Mouse (Mus musculus) intestine, embryonic 14.5 days (tissue): ENCODE data around the gene 1810046K07Rik. TPM values are rescaled to one million over a fixed set of nuclear protein-coding genes. Genes with fewer than 3 reads are reported as not detected.

Source experiments
- ATAC-seq: fragments of 200-750 bp; cut with Nextera tagmentation; replicated peaks from 2 replicates; pipeline ENCODE4 v1.8.0; 2017; ENCODE audit warnings: low read depth, moderate number of reproducible peaks, moderate TSS enrichment, moderate library complexity; ENCODE audit not compliant: low FRiP score, low TSS enrichment
- DNase-seq: peaks from one replicate; pipeline ENCODE4 v3.0.0-alpha.2; 2018; ENCODE audit warnings: low spot score
- H3K27ac ChIP-seq: fragments of 300-500 bp; sonication (generic); 2 replicates; pipeline ENCODE4 v1.5.1; 2014; ENCODE audit warnings: low read depth, mild to moderate bottlenecking, control low read depth
- H3K27me3 ChIP-seq: fragments of 300-500 bp; sonication (generic); replicated peaks from 2 replicates; pipeline ENCODE4 v1.6.1; 2014; ENCODE audit warnings: low read length, control low read depth; ENCODE audit not compliant: control insufficient read depth, insufficient read depth
- H3K36me3 ChIP-seq: fragments of 300-500 bp; sonication (generic); 2 replicates; pipeline ENCODE4 v1.6.1; 2014; ENCODE audit warnings: low read length, control low read depth; ENCODE audit not compliant: control insufficient read depth, insufficient read depth
- H3K4me1 ChIP-seq: fragments of 300-500 bp; sonication (generic); replicated peaks from 2 replicates; pipeline ENCODE4 v1.6.1; 2014; ENCODE audit warnings: low read length, control low read depth, mixed read lengths; ENCODE audit not compliant: control insufficient read depth, insufficient read depth
- H3K4me2 ChIP-seq: fragments of 300-500 bp; sonication (generic); 2 replicates; pipeline ENCODE4 v1.6.1; 2014; ENCODE audit warnings: low read length
- H3K4me3 ChIP-seq: fragments of 300-500 bp; sonication (generic); 2 replicates; pipeline ENCODE4 v1.5.1; 2014; ENCODE audit warnings: low read depth, low read length, control low read depth, mixed read lengths
- H3K9ac ChIP-seq: fragments of 300-500 bp; sonication (generic); 2 replicates; pipeline ENCODE4 v1.6.1; 2014; ENCODE audit warnings: mild to moderate bottlenecking, low read length
- H3K9me3 ChIP-seq: fragments of 300-500 bp; sonication (generic); 2 replicates; pipeline ENCODE4 v1.6.1; 2016; ENCODE audit warnings: low read length, control low read depth; ENCODE audit not compliant: control insufficient read depth
- WGBS: fragments of 180-500 bp; shearing (Covaris S2); extraction: QIAGEN DNeasy Blood & Tissue Kit; methylation state at CpG from one replicate; pipeline ENCODE4 v1.1.7; 2014; 5-methylcytosine and 5-hydroxymethylcytosine counted together
- polyA plus RNA-seq: library from polyadenylated mRNA; unstranded; fragments of >200 nt; fragmentation: Nextera tagmentation; extraction: Ambion mirVana; gene quantifications from 2 replicates; pipeline ENCODE4 v1.2.1, GENCODE M21; 2014

Gene 1810046K07Rik
- polyA plus RNA-seq, 1 experiment from 2014 or later = not detected

GRCm38 (mm10) chr9:51278500-51279381 lies 50.0 kb downstream of the 1810046K07Rik start, which contains the start of gene Colca2:
Colca2 (minus strand) TSS chr9:51278569.
- Histone ChIP-seq H3K4me2 (peak within 1 kb of the TSS; percentile 85), H3K36me3 (no peaks in the 10 kb centered on the region), H3K27me3 (0 out of 2 replicates have a peak, but pooled peaks cover 5% of the 10 kb centered on the region), H3K9ac (peak within 1 kb of the TSS; percentile 65), H3K4me1 (peaks cover 5% of the 10 kb centered on the region; the same call in 1 of the 2 replicates), H3K4me3 (peak within 1 kb of the TSS; percentile 54), H3K9me3 (no peaks in the 10 kb centered on the region), H3K27ac (peak within 1 kb of the TSS; percentile 63; the same call in 1 of the 2 replicates)
- peak; percentile 92 for ATAC-seq
- under 1% methylated on average over 53 of the region's 53 CpGs for WGBS
- peak; percentile 89 for DNase-seq

DNA sequence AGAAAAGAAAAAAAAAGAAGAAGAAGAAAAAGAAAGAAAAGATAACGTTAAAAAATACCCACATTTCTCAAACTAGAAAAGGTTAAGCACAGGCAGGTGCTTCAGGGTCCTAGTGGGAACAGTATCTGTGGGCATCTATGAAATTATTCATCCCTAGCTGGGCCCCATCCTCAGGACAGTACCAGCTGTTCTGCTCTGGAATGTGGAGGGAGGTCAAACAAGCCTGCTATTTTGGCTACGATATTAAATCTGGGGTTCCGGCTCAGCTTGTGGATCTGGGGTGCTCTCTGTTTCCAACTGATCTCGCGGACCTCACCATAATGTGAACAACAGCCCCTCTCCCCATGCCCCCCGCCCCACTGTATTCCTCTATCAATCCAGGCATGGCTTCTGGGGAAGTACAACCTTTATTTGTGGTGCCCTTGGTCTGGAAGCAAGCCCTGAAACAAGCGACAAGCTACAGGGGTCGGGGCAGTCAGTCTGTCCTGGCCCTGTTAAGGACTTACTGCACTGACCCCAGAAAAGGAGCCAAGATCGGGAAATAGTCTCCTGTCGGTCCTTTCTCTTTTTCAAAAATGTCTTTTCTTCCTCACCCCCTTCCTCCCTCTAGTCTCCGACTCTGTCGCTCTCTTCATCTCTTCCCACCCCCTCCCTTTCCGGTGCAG lies 50.8 kb downstream of the 1810046K07Rik start:
- 16% methylated on average over 13 of the region's 13 CpGs for WGBS
- no peaks in the 10 kb centered on the region for H3K36me3 ChIP-seq
- peak overlapping the region; percentile 63; the same call in 1 of the 2 replicates for H3K27ac ChIP-seq
- peak overlapping the region; percentile 54 for H3K4me3 ChIP-seq
- DNase-seq = no peak
- peak overlapping the region; percentile 65 for H3K9ac ChIP-seq
- peak; percentile 32; the same call in 1 of the 2 replicates for ATAC-seq
- no peaks in the 10 kb centered on the region for H3K9me3 ChIP-seq
- 0 out of 2 replicates have a peak, but pooled peaks cover 5% of the 10 kb centered on the region for H3K27me3 ChIP-seq
- peak overlapping the region; percentile 85 for H3K4me2 ChIP-seq
- H3K4me1 ChIP-seq = peaks cover 9% of the 10 kb centered on the region

DNA sequence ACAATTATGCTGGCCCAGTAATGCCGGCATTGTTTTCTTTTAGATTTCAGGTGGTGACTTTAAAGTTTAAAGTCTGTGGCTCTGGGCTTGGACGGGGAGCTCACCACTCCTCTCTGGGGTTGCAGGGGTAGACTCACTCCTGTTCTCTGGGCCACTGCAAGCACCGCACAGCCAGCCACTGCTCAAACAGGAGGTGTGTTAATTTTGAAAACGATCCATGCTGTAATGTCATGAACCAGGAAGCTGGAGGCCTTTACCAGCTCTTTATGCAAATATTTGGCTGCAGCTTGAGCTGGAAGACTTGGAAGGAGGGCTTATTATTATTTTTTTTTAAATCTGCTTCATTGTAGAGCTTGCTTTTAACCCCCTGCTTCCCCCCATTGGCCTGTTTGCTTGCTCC lies 54.0 kb downstream of the 1810046K07Rik start:
- Histone ChIP-seq H3K27me3 (no peaks in the 10 kb centered on the region), H3K9me3 (no peaks in the 10 kb centered on the region), H3K9ac (no peak overlapping the region), H3K4me2 (no peak overlapping the region), H3K36me3 (no peaks in the 10 kb centered on the region), H3K4me3 (no peak overlapping the region), H3K4me1 (peaks cover 13% of the 10 kb centered on the region), H3K27ac (no peak overlapping the region; the same call in 1 of the 2 replicates)
- ATAC-seq (no peak), DNase-seq (peak; percentile 57)
- WGBS = 20% methylated on average over 4 of the region's 4 CpGs

- Histone ChIP-seq H3K36me3 (no peaks in the 10 kb centered on the region), H3K27ac (no peak overlapping the region), H3K4me2 (no peak overlapping the region), H3K9ac (no peak overlapping the region), H3K4me3 (no peak overlapping the region), H3K4me1 (peaks cover 13% of the 10 kb centered on the region), H3K27me3 (no peaks in the 10 kb centered on the region), H3K9me3 (no peaks in the 10 kb centered on the region)
- no peak for ATAC-seq
- DNase-seq = no peak
- WGBS = 56% methylated on average over 9 of the region's 9 CpGs
Observed at GRCm38 (mm10) chr9:51273581-51274154, 55.0 kb downstream of the 1810046K07Rik start.

GRCm38 (mm10) chr9:51272102-51272501 lies 56.6 kb downstream of the 1810046K07Rik start:
- Histone ChIP-seq H3K27me3 (no peaks in the 10 kb centered on the region), H3K4me3 (no peak overlapping the region), H3K4me1 (peaks cover 8% of the 10 kb centered on the region), H3K36me3 (no peaks in the 10 kb centered on the region), H3K9me3 (no peaks in the 10 kb centered on the region), H3K4me2 (no peak overlapping the region), H3K27ac (no peak overlapping the region), H3K9ac (no peak overlapping the region)
- ATAC-seq = no peak
- DNase-seq = no peak
- 60% methylated on average over 5 of the region's 5 CpGs for WGBS

DNA sequence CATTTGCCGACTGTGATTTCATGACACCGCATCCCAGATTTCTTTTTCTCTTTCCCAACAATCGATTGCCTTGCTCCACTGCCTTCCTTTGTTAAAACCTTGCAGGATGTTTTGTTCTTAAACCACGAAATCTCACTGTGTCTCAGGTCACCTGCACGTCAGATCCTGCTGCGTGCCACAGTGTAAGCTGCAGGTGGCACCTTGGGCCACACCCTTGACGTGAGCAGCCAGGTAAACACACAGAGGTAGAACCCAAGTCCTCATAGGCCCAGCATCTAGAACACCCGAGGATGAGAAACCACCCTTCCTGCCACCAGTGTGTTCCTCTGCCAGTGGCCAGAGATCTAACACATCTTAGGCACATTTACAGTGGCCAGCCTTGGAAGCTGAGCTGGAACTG lies 57.6 kb downstream of the 1810046K07Rik start:
- Histone ChIP-seq H3K4me3 (no peak overlapping the region), H3K27ac (no peak overlapping the region), H3K27me3 (no peaks in the 10 kb centered on the region), H3K9me3 (no peaks in the 10 kb centered on the region), H3K4me2 (no peak overlapping the region), H3K4me1 (peaks cover 8% of the 10 kb centered on the region), H3K9ac (no peak overlapping the region), H3K36me3 (no peaks in the 10 kb centered on the region)
- ATAC-seq (no peak), DNase-seq (no peak)
- 81% methylated on average over 8 of the region's 8 CpGs for WGBS

- DNase-seq = no peak
Observed at GRCm38 (mm10) chr9:51268852-51269251, 59.9 kb downstream of the 1810046K07Rik start.

DNA sequence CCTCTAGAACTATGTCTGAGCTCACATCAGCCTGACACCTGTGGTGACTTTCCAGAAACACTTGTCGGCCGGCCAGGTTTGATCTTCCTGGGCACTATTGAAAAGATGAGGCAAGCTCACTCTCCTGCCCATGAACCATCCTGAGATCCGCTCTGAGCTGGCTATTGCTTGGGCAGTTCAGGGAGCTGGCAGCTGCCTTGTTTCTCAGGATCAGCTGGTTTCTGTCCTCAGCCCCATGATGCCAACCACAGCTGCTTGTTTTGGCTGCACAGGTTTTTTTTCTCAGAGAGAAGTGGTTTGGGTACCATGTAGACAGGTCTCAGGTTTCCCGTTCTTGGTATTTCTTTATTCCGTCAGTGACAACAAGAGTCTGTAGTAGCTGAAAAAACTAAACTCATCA lies 70.3 kb downstream of the 1810046K07Rik start:
- DNase-seq (no peak), ATAC-seq (no peak)
- H3K9me3 ChIP-seq = 0 out of 2 replicates have a peak, but pooled peaks cover 3% of the 10 kb centered on the region
- H3K36me3 ChIP-seq = no peaks in the 10 kb centered on the region
- no peaks in the 10 kb centered on the region for H3K27me3 ChIP-seq
- no peak overlapping the region for H3K27ac ChIP-seq
- no peak overlapping the region for H3K4me2 ChIP-seq
- H3K4me1 ChIP-seq = 0 out of 2 replicates have a peak, but pooled peaks cover 3% of the 10 kb centered on the region
- no peak overlapping the region for H3K9ac ChIP-seq
- H3K4me3 ChIP-seq = no peak overlapping the region
- WGBS = 89% methylated on average over 5 of the region's 5 CpGs

More at GRCm38 (mm10) chr9:51268852-51269251, 59.9 kb downstream of the 1810046K07Rik start:
- no peak overlapping the region for H3K27ac ChIP-seq
- 74% methylated on average over 5 of the region's 5 CpGs for WGBS
- no peaks in the 10 kb centered on the region for H3K9me3 ChIP-seq
- H3K4me2 ChIP-seq = no peak overlapping the region
- H3K36me3 ChIP-seq = no peaks in the 10 kb centered on the region
- peaks cover 8% of the 10 kb centered on the region for H3K4me1 ChIP-seq
- H3K9ac ChIP-seq = no peak overlapping the region
- H3K27me3 ChIP-seq = no peaks in the 10 kb centered on the region
- no peak for ATAC-seq
- no peak overlapping the region for H3K4me3 ChIP-seq
